Mouse (Mus musculus): ENCODE measurements around the gene Zbtb7a. TPM values are rescaled to one million over a fixed set of nuclear protein-coding genes. Genes with fewer than 3 reads are reported as not detected.

The Zbtb7a gene
- 30.0 and 39.0 TPM in 2 replicates for polyA plus RNA-seq (2012; rRNA removed)

DNA sequence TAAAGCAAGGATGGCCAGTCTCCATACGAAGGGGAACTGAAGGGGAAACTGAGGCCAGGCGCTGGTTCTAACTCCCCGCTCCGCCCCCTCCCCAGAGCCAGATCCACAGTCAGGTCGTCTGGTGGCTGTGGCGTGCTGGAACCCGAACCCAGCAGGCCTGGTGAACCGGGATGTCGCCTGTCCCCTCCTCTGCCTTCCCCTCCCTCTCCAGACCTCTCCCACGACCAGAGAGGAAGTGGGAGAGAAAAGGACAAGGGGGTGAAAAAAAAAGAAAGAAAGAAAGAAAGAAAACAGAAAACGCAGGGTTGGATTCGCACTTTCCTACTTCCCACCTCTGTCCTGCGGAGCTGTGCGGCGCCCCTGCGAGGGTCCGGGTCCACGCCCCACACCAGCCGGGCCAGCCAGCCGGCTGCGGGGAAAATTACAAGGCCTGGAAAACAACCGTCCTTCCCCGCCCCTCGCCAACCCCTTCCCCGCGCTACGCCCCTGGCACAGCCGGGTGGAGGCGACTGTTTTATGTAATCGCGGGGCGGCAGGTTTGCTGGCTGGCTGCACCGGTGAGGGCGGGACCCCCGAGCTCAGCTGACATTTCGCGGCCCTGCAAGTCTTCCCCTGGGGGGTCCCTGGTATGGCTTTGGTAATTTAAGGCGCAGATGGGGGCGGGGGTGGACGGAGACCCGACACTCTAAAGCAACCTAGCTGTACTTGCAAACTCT lies at the start of gene Zbtb7a:
TSS of gene Zbtb7a (plus strand) at position 255 of the 716 bp plus-strand sequence.
- DNase-seq (ENCODE audit: low spot score): no peak

DNA sequence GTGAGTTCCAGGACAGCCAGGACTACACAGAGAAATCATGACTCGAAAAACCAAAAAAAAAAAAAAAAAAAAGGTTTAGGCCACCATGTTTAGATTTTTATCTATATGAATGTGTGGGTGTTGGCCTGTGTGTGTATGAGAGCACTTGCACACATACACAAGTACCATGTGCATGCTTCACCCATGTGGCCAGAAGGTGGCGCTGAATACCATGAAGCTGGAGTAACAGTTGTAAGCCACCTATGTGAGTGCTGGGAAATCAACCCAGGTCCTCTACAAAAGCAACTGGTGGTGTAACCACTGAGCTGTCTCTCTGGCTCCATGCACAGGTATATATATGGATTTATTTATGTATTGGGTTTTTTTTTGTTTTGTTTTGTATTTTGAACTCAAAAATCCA lies 48.0 kb upstream of the Zbtb7a start:
- DNase-seq (ENCODE audit: low spot score): no peak

DNA sequence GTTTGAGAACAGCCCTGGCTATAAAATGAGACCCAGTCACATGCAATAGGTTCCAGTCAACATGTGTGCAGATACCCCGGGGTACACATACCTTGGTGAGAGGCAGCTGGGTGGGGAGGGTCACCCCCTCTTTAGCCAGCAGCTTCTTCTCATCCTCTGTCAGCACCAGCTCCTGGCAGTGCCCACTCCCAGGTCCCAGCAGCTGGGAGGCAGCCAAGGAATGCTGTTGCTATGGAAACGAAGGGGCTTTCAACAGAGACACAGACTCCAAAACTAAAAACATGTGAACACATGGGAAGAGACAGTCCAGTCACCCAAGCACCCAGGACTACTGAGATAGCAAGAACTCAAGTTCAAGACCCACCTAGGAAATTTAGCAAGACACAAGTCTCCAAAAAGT lies 45.8 kb upstream of the Zbtb7a start:
- DNase-seq (ENCODE audit: low spot score): no peak

DNA sequence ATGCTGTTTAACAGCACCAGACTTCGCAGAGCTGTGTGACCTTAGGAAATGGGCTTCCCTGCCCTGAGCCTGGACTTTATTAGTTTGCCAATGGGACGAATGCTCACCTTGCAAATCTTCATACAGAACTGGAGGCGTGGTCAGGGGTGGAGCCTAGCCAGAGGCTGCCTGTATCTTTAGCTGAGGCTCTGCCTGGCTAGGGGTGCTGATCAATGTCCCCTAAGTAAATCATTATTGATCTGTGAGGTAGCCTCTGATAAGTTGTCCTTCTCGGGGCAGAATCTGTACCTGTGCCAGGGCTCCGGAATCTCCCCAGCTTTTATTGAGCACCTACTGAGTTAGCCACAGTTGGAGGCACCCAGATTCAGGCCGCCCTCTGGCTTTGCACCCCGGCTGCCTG lies 44.4 kb upstream of the Zbtb7a start:
- DNase-seq (ENCODE audit: low spot score): no peak

DNA sequence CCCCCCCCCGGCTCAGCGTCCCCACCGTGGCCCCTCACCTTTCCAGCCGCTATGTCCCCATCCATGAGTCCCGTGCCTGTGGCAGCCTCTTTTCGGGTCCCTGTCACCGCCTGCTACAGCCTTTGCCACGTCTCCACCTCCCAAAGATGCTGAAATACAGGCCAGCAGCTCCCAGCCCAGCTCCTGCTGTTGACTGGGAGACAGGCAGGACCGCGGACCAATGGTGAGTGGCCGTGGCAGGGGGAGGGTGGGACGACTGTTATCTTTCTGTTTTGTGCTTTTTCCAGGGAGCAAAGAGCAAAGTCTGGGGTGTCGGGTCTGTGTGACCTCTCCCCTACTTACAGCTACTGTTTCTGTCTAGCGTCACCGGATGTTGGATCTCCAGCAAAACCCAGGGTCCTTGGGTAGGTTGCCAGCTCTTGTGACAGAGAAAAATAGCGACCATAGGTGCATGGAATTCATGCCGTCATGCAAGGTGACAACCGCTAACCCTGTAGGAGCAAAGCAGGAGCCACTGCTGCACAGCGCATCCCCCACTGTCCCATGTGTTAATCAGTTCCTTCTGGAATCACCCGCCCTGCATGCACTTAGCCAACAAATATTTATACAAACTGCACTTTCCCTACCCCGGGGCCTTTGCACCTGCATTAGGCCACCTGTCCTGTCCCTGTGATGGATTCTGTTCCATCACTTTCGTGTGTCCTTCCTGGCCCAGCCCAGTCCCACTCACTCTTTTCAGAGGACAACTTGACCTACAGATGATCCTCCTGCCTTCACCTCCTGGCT lies 42.4 kb upstream of the Zbtb7a start:
- no peak for DNase-seq (ENCODE audit: low spot score)

DNA sequence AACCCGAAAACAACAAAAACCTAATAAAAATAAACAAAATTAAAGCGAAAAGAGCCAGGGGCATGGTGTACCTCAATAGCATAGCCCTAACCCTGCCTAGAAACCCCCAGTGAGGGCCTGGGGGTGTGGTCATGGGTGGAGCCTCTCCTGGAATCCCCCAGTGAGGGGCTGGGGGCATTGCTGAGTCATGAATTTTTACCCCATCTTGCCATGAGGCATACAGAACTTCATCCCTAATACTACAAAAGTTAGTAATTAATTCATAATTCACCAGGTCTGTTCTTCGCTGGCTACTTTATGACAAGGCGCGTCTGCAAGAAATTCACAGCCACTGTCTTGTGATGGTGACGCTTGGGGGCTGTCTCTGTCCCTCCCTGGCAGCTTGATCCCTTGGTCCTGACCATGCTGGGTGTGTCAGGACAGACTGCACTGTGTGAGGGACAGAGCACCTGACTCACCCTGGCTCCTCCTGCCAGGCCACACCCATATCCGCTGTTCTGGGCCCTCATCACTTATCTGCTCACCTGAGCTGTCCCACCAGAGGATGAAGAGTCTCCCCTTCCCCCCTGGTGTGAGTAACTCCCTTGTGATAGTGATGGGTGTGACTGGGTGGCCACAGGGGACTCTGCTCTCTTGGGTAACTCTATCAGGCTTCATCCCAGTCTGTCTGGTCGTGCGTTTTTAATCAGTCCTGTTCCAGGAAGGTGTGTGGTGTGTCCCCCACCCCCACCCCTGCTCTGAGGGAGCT lies 39.9 kb upstream of the Zbtb7a start:
- DNase-seq (ENCODE audit: low spot score): no peak

DNA sequence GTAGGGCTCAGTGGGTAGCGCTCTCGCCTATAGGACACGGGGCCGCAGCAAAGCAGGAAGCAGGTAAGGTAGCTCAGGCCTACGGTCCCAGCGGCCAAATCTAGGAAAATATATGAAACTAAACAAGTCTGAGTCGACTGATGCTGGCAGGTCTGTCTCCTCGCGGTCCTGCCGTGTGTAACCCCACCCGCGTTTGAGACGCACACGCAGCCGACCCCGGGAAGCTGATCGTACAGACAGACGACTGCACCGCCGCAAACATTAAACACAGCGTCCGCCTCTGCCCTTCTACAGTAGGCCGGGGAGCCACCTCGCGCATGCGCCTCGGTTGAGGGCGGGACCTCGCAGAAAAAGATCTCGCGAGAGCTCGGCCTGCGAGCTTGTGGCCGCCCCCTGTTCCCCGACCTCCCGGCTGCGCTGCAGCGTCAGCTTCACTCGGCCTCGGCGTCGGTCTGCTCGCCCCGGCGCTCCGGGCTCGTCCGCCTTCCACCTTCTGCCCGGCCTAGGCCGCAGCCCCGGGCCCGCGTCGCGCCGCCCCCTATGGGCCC lies 29.4 kb upstream of the Zbtb7a start, which contains the start of gene Map2k2:
TSS of gene Map2k2 (plus strand) at position 351 of the 548 bp plus-strand sequence.
- peak; percentile 96 for DNase-seq (ENCODE audit: low spot score)

DNA sequence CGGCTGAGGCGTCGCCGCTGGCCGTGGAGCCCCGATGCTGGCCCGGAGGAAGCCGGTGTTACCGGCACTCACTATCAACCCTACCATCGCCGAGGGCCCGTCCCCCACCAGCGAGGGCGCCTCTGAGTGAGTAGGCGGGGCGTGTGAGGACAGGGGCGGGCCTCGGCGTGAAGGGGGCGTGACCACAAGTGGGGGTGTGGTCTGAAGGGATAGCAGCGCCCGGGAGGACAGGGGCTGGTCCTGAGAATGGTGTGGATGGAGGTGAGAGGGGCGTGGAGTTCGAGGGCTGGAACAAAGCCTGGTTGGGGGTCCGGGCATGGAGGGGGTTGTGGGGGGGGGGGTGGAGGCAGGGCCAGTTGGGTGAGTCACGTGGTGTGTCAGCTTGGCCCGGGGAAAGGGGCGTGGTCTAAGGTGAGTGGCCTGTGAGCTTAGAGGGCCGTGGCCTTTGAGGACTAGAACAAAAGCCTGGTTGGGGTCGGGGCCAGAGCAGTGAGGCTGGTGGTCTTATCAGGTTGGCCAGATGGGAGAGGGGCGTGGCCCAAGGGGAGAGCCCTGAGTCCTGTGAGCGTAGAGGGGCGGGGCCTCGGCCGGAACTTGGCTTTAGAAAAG lies 28.8 kb upstream of the Zbtb7a start:
- peak; percentile 83 for DNase-seq (ENCODE audit: low spot score)

DNA sequence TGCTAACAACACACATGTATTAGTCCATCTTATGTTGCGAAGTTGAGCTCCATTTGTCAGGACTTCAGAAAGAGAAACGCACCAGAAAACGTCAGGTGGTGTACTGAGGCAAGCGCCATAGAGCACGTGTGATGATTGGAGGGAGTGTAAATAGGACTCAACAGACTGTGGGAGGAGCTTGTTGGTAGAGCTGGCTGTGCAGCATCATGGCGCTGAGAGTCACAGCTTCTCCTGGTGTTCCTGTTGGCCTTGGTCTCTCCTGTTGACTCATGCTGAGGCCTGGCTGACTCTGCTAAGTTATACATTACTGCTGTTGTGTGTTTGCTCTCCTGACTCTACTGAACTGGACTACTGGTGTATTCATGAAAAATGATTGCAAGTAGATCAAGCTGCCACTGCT lies 22.1 kb upstream of the Zbtb7a start:
- DNase-seq (ENCODE audit: low spot score): no peak

DNA sequence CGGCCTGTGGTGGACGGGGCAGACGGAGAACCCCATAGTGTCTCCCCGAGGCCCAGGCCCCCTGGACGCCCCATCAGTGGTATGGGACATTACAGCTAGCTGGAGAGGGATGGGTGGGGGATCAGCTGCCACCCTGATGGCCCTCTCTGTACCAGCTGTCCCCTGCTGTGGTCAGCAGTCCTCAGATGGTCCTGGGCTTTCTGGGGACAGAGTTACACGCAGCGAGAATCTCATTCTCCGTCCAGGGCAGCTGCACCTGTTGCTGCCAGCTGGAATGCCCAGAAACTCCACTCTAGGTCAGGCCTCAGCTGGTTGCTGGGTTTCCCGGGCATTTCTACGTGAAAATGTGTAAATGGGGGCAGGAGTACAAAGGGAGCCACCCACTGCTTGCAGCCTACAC lies 15.4 kb upstream of the Zbtb7a start:
- DNase-seq (ENCODE audit: low spot score): no peak

DNA sequence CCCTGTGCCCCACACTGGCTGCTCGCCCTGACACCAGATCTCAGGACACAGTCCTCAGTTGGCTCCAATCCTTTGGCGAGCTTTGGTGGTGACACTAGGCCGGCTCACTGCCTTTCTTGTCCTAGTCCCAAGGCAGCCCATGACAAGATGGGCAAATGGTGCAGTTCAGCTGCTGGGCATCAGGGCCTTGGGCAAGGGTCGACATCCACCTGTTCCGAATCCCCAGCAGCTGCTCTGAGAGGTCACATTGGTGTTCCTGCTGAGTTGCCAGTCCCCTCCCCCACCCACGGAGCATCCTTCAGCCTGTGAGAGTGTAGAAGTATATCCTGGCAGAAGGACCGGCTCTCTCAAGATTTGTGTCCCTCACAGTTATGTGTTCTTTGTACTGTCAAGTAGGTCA lies 14.4 kb upstream of the Zbtb7a start:
- no peak for DNase-seq (ENCODE audit: low spot score)

DNA sequence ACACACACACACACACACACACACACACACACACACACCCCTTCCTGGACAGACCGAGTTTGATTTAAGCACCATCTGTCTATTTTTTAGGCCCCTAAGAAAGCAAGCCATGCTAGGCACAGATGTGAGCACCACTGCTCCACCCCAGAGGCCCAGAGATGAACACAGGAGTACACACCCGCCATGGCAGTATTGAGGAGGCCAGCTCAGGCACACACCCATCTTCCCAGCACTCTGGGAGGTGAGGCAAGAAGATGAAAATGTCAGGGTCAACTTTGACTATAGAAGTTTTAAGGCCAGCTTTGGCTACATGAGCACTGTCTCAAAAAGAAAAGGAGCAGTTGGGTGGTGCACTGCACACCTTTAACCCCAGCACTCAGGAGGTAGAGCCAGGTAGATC lies 12.1 kb upstream of the Zbtb7a start:
- no peak for DNase-seq (ENCODE audit: low spot score)

DNA sequence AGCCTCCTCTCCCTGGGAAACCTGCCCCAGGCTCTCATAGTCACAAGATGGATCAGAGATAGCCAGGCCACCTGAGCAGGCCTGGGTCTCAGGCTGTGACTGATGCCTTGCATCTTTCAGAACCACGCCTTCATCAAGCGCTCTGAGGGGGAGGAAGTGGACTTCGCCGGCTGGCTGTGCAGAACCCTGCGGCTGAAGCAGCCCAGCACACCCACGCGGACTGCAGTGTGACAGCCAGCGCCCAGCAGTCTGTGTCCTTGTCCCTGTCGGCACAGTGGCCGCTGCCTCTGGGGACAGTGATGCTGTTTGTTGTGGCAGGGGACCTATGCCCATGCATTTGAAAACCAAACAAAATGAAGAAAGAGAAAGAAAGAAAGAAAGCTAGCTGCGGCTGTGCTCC lies 11.5 kb upstream of the Zbtb7a start:
- no peak for DNase-seq (ENCODE audit: low spot score)

DNA sequence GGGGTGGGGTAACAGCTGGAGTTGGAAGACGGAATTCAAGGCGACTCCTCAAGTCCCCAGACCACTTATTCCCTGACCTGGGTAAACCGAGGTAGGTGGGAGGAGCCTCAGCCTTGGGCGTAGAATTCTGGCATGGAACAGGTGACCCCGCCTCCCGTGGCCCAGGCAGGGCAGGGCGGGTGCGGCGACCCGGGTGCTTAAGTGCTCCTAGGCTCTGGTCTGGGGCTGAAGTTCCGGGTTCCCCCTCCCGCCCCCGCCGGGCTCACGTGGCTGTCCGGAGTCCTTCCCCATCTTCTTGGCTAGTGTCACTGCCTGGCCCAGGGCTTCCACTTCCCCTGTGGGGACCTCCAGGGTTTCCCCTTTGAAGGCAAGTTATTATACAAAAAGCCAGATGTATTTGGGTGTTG lies 836 bp upstream of the Zbtb7a start:
- DNase-seq (ENCODE audit: low spot score): no peak

DNA sequence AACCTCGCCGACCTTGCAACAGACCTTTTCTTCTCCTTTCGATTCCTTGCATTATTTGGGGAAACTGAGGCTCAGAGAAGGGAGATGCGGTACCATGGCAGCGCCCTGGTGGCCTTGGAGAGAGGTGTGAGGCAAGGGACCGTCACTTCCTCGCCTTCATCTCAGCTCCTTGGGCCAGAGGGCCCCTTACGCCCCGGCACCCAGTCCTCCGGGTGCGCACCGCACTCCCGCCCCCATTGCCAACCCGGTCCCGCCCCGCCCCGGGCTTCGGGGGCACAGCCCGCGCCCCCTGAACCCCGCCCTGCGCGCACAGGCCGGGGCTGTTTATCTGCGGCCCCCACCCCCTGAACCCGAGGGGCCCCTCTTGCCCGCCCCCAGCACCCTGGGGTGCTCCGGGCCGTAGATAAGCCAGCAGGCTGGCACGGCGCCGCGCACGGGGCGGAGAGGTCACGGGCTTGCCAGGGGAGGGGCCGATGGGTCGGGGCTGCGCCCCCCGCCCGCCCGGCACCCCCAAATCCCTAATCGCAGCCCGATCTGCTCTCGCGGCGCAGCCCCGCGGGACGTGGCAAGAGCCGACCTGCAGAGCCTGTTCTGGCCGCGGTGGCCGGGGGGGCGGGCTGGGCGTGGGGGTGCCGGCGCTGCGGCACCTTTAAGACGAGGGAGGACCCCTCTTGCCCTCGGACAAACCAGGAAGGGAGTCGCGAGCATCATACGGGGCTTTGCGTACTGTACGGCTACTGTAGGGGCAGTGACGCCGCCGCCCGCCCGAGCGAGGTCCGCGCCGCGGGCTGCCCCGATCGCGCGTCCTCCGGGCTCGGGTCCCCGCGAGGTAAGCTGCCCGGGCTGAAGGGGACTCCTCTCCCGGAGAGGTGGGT lies 1.0 kb downstream of the Zbtb7a start:
- no peak for DNase-seq (ENCODE audit: low spot score)

DNA sequence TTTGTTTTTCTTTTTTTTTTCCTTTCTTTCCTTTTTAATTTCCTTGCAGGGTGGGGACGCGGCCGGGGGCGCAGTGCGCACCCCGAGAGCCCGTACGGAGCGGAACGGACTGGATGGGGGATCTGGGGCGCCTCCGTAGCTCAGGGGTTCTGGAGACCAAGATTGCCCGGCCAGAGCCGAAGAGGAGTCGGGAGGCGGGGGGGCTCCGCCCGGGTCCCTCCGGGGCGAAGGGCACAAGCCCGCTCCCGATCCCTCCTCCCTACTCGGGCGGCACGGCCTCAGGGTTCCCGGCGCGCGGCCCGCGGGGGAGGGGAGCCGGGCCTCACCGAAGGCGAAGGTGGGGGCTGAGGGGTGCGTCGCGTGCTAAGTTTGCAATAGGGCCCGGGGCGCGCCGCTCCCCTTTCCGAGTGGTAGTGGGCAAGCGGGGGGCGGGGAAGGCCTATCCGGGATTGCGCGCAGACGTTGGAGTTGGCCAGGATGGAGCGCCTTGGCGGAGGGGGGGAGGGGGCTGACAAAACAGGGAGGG lies 1.7 kb downstream of the Zbtb7a start:
- DNase-seq (ENCODE audit: low spot score): peak; percentile 86

DNA sequence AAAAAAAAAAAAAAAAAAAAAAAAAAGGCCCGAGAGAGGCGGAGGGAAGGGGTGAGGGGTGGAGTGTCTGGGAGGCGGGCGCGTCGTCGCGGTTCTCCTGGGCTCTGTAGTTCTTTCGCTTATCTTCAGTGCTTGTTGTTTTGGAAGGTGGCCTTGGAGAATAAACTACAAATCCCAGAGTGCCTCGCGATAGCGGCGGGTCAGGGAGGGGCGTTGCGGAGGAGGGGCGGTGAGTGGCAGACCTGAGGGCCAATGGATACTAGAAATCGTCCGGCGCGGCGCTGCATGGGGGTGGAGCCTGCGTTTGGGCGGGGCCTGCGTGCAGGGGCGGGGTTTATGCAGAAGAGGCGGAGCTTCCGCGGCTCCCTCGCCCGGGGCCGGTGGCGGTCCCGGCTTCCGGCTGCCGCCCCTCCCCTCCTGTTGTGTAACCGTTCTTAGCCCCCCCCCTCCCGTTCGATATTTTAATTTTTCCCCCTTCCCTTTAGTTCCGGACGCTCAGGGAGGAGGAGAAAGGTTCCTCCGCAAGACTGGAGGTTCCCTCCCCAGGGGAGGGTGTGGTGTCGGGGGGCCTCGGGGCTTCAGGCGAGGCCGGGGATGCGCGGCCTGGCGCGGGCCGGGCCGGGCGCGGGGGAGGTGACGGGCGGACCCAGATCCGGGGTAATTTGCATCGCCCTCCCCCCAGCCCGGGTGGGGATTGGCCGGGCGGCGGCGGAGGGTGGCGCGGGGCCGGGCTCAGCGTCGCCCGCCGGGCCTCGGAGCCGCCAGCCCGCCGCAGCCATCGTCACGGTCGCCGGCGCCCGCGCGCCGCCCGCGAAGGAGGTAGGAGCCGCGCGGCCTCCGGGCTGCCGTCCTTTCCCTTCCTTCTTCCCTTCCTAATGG lies 2.5 kb downstream of the Zbtb7a start:
- DNase-seq (ENCODE audit: low spot score): peak; percentile 99

DNA sequence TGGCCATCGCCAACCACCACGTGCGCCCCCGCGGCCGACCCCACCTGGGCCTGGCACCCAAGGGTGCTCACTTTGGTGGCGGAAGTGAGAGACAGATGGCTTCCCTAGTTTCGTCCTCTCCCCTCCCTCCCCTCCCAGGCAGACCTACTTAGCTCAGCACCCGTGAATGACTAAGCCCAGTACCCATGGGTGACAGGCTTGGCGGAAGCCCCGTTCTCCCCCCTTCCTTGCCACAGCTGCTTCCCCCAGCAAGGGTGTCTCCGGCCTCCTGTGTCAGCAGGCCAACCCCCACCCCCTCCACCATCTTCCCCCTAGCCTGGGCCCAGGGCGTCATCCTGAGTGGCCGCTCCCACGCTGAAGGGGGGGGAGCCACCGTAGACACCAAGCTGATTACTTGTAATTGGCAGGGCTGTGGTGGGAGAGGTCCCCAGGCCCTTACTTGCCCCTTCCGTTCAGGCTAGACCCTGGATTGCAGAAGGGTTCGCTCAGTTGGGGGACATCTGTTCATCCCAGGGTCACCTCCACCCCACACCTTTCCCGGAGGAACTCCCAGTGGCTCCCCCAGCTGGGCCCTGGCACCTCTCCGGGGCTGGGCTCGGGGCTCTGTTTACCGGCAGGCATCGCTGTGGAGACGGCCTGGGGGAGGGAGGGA lies 3.2 kb downstream of the Zbtb7a start:
- DNase-seq (ENCODE audit: low spot score): no peak

Data from urinary bladder, adult 2 months (tissue).